Mouse (Mus musculus) kidney, embryonic 14.5 days (tissue): ENCODE data around the gene She. TPM values are rescaled to one million over a fixed set of nuclear protein-coding genes. Genes with fewer than 3 reads are reported as not detected.

Experiments used
- ATAC-seq: fragments of 200-750 bp; cut with Nextera tagmentation; 2 replicates; pipeline ENCODE4 v1.8.0; 2017; ENCODE audit warnings: moderate number of reproducible peaks, mild to moderate bottlenecking, moderate TSS enrichment, moderate library complexity; ENCODE audit not compliant: low FRiP score, low TSS enrichment
- H3K27ac ChIP-seq: fragments of 300-500 bp; sonication (generic); 2 replicates; pipeline ENCODE4 v1.5.1; 2014; ENCODE audit warnings: low read depth, mild to moderate bottlenecking, low read length, moderate library complexity, mixed read lengths
- H3K27me3 ChIP-seq: fragments of 300-500 bp; sonication (generic); 2 replicates; pipeline ENCODE4 v1.6.1; 2014; ENCODE audit warnings: mild to moderate bottlenecking, low read length; ENCODE audit not compliant: control insufficient read depth, insufficient read depth
- H3K36me3 ChIP-seq: fragments of 300-500 bp; sonication (generic); 2 replicates; pipeline ENCODE4 v1.6.1; 2014; ENCODE audit warnings: low read length, mixed read lengths; ENCODE audit not compliant: control insufficient read depth, insufficient read depth
- H3K4me1 ChIP-seq: fragments of 300-500 bp; sonication (generic); 2 replicates; pipeline ENCODE4 v1.6.1; 2014; ENCODE audit warnings: low read length, mixed read lengths; ENCODE audit not compliant: control insufficient read depth, insufficient read depth
- H3K4me2 ChIP-seq: fragments of 300-500 bp; sonication (generic); replicated peaks from 2 replicates; pipeline ENCODE4 v1.6.1; 2014; ENCODE audit warnings: low read depth, mild to moderate bottlenecking, low read length
- H3K4me3 ChIP-seq: fragments of 300-500 bp; sonication (generic); 2 replicates; pipeline ENCODE4 v1.5.1; 2014; ENCODE audit warnings: mild to moderate bottlenecking, low read length
- H3K9ac ChIP-seq: fragments of 300-500 bp; sonication (generic); 2 replicates; pipeline ENCODE4 v1.6.1; 2014; ENCODE audit warnings: low read depth, mild to moderate bottlenecking, low read length, moderate library complexity
- H3K9me3 ChIP-seq: fragments of 300-500 bp; sonication (generic); 2 replicates; pipeline ENCODE4 v1.6.1; 2016; ENCODE audit warnings: low read length; ENCODE audit not compliant: control insufficient read depth
- WGBS: fragments of 180-500 bp; shearing (Covaris S2); extraction: QIAGEN DNeasy Blood & Tissue Kit; methylation state at CpG from one replicate; pipeline ENCODE4 v1.1.7; 2014; 5-methylcytosine and 5-hydroxymethylcytosine counted together
- polyA plus RNA-seq: library from polyadenylated mRNA; unstranded; fragments of >200 nt; fragmentation: Nextera tagmentation; extraction: Ambion mirVana; gene quantifications from 2 replicates; pipeline ENCODE4 v1.2.1, GENCODE M21; 2014

The She gene
- polyA plus RNA-seq, 1 experiment from 2014 or later, result 8.2 TPM

GRCm38 (mm10) chr3:89847596-89847995 lies 16.4 kb downstream of the She start:
- H3K9ac ChIP-seq, result no peak overlapping the region
- 0 out of 2 replicates have a peak, but pooled peaks cover 3% of the 10 kb centered on the region for H3K4me1 ChIP-seq
- H3K27ac ChIP-seq, result no peak overlapping the region
- no peaks in the 10 kb centered on the region for H3K9me3 ChIP-seq
- H3K27me3 ChIP-seq, result no peaks in the 10 kb centered on the region
- H3K4me3 ChIP-seq, result no peak overlapping the region
- H3K4me2 ChIP-seq, result no peak overlapping the region
- 60% methylated on average over 6 of the region's 6 CpGs for WGBS
- H3K36me3 ChIP-seq, result no peaks in the 10 kb centered on the region
- ATAC-seq, result no peak

GRCm38 (mm10) chr3:89848083-89848482 lies 16.9 kb downstream of the She start:
- H3K9ac ChIP-seq, result no peak overlapping the region
- ATAC-seq, result no peak
- H3K4me2 ChIP-seq, result no peak overlapping the region
- H3K9me3 ChIP-seq, result no peaks in the 10 kb centered on the region
- 0 out of 2 replicates have a peak, but pooled peaks cover 3% of the 10 kb centered on the region for H3K4me1 ChIP-seq
- H3K27me3 ChIP-seq, result no peaks in the 10 kb centered on the region
- 80% methylated on average over 6 of the region's 6 CpGs for WGBS
- no peaks in the 10 kb centered on the region for H3K36me3 ChIP-seq
- H3K27ac ChIP-seq, result no peak overlapping the region
- no peak overlapping the region for H3K4me3 ChIP-seq

GRCm38 (mm10) chr3:89853752-89854151 lies 22.6 kb downstream of the She start:
- ATAC-seq, result no peak
- Histone ChIP-seq H3K27me3 (no peaks in the 10 kb centered on the region), H3K4me3 (no peak overlapping the region), H3K9ac (no peak overlapping the region), H3K4me2 (no peak overlapping the region), H3K36me3 (no peaks in the 10 kb centered on the region), H3K9me3 (no peaks in the 10 kb centered on the region), H3K4me1 (no peaks in the 10 kb centered on the region), H3K27ac (peak overlapping the region; percentile 73)
- 67% methylated on average over 5 of the region's 5 CpGs for WGBS

- H3K4me1 ChIP-seq, result no peaks in the 10 kb centered on the region
- H3K4me2 ChIP-seq, result no peak overlapping the region
- no peak overlapping the region for H3K27ac ChIP-seq
- ATAC-seq, result no peak
- 87% methylated on average over 3 of the region's 3 CpGs for WGBS
- no peak overlapping the region for H3K9ac ChIP-seq
- H3K27me3 ChIP-seq, result no peaks in the 10 kb centered on the region
- H3K4me3 ChIP-seq, result no peak overlapping the region
- no peaks in the 10 kb centered on the region for H3K9me3 ChIP-seq
- H3K36me3 ChIP-seq, result no peaks in the 10 kb centered on the region
Measured at GRCm38 (mm10) chr3:89857353-89857752, 26.2 kb downstream of the She start.

GRCm38 (mm10) chr3:89858123-89858522 lies 27.0 kb downstream of the She start:
- ATAC-seq, result no peak
- 9% methylated on average over 4 of the region's 4 CpGs for WGBS

GRCm38 (mm10) chr3:89858888-89859287 lies 27.7 kb downstream of the She start:
- no peak overlapping the region for H3K27ac ChIP-seq
- no peaks in the 10 kb centered on the region for H3K4me1 ChIP-seq
- H3K9me3 ChIP-seq, result no peaks in the 10 kb centered on the region
- no peak for ATAC-seq
- H3K9ac ChIP-seq, result no peak overlapping the region
- no peaks in the 10 kb centered on the region for H3K36me3 ChIP-seq
- H3K4me3 ChIP-seq, result no peak overlapping the region
- no peak overlapping the region for H3K4me2 ChIP-seq
- no peaks in the 10 kb centered on the region for H3K27me3 ChIP-seq
- WGBS, result 67% methylated on average over 8 of the region's 8 CpGs

More at GRCm38 (mm10) chr3:89858123-89858522, 27.0 kb downstream of the She start:
- no peak overlapping the region for H3K4me2 ChIP-seq
- H3K4me1 ChIP-seq, result no peaks in the 10 kb centered on the region
- no peaks in the 10 kb centered on the region for H3K27me3 ChIP-seq
- no peak overlapping the region for H3K9ac ChIP-seq
- H3K36me3 ChIP-seq, result no peaks in the 10 kb centered on the region
- no peak overlapping the region for H3K4me3 ChIP-seq
- no peak overlapping the region for H3K27ac ChIP-seq
- no peaks in the 10 kb centered on the region for H3K9me3 ChIP-seq

- no peak overlapping the region for H3K27ac ChIP-seq
- 64% methylated on average over 3 of the region's 3 CpGs for WGBS
Measured at GRCm38 (mm10) chr3:89859936-89860335, 28.8 kb downstream of the She start.

GRCm38 (mm10) chr3:89860343-89860742 lies 29.2 kb downstream of the She start:
- H3K27me3 ChIP-seq, result no peaks in the 10 kb centered on the region
- H3K4me1 ChIP-seq, result no peaks in the 10 kb centered on the region
- no peaks in the 10 kb centered on the region for H3K36me3 ChIP-seq
- no peak overlapping the region for H3K4me2 ChIP-seq
- H3K9ac ChIP-seq, result no peak overlapping the region
- no peaks in the 10 kb centered on the region for H3K9me3 ChIP-seq
- H3K4me3 ChIP-seq, result no peak overlapping the region
- ATAC-seq, result no peak
- 84% methylated on average over 3 of the region's 3 CpGs for WGBS
- no peak overlapping the region for H3K27ac ChIP-seq

More at GRCm38 (mm10) chr3:89859936-89860335, 28.8 kb downstream of the She start:
- Histone ChIP-seq H3K4me1 (no peaks in the 10 kb centered on the region), H3K4me2 (no peak overlapping the region), H3K4me3 (no peak overlapping the region), H3K36me3 (no peaks in the 10 kb centered on the region), H3K9ac (no peak overlapping the region), H3K27me3 (no peaks in the 10 kb centered on the region), H3K9me3 (no peaks in the 10 kb centered on the region)
- no peak for ATAC-seq

- no peak overlapping the region for H3K4me2 ChIP-seq
- no peak overlapping the region for H3K27ac ChIP-seq
- H3K9me3 ChIP-seq, result no peaks in the 10 kb centered on the region
- peak; percentile 50; the same call in 1 of the 2 replicates for ATAC-seq
- no peaks in the 10 kb centered on the region for H3K27me3 ChIP-seq
- no peaks in the 10 kb centered on the region for H3K4me1 ChIP-seq
- no peak overlapping the region for H3K4me3 ChIP-seq
- H3K36me3 ChIP-seq, result no peaks in the 10 kb centered on the region
- 33% methylated on average over 4 of the region's 4 CpGs for WGBS
- H3K9ac ChIP-seq, result no peak overlapping the region
Measured at GRCm38 (mm10) chr3:89861070-89861469, 29.9 kb downstream of the She start.
